Mouse (Mus musculus): ENCODE measurements at regions not wholly inside any gene's neighbourhood (a gene's known extent, or its start where the extent isn't known, plus 50 kb on each side); places are given as distances from the start of the nearest gene placed in this dataset.
A peak's percentile ranks its signal among the peaks of the same experiment; 100 is the strongest.

GRCm38 (mm10) chr4:9125236-9125963 is 886.6 kb upstream of the Car8 start:
- Histone ChIP-seq H3K4me3 (replicated peaks) (no peak overlapping the region), H3K9ac (no peak overlapping the region), H3K27me3 (no peaks in the 10 kb centered on the region), H3K27ac (no peak overlapping the region), H3K9me3 (no peaks in the 10 kb centered on the region), H3K4me1 (no peaks in the 10 kb centered on the region; the same call in 1 of the 2 replicates), H3K36me3 (replicated peaks) (no peaks in the 10 kb centered on the region), H3K4me2 (no peak overlapping the region)
- peak; percentile 51; the same call in 1 of the 2 replicates for ATAC-seq (ENCODE audit: low FRiP score)
- 36% methylated on average over 11 of the region's 11 CpGs for WGBS

GRCm38 (mm10) chr4:9124586-9125232 is 885.9 kb upstream of the Car8 start:
- no peak for ATAC-seq (ENCODE audit: low FRiP score)
- Histone ChIP-seq H3K4me2 (no peak overlapping the region), H3K4me1 (no peaks in the 10 kb centered on the region; the same call in 1 of the 2 replicates), H3K36me3 (replicated peaks) (no peaks in the 10 kb centered on the region), H3K27me3 (no peaks in the 10 kb centered on the region), H3K4me3 (replicated peaks) (no peak overlapping the region), H3K9me3 (no peaks in the 10 kb centered on the region), H3K27ac (no peak overlapping the region), H3K9ac (no peak overlapping the region)
- WGBS = 90% methylated on average over 4 of the region's 4 CpGs

- 67% methylated on average over 5 of the region's 5 CpGs for WGBS
- Histone ChIP-seq H3K36me3 (replicated peaks) (no peaks in the 10 kb centered on the region), H3K9me3 (no peaks in the 10 kb centered on the region), H3K4me3 (replicated peaks) (no peak overlapping the region), H3K4me1 (no peaks in the 10 kb centered on the region; the same call in 1 of the 2 replicates), H3K4me2 (no peak overlapping the region), H3K27me3 (no peaks in the 10 kb centered on the region), H3K27ac (no peak overlapping the region), H3K9ac (no peak overlapping the region)
- no peak for ATAC-seq (ENCODE audit: low FRiP score)
These were observed 885.3 kb upstream of the Car8 start for GRCm38 (mm10) chr4:9124109-9124508.

- no peak overlapping the region for H3K4me3 ChIP-seq (replicated peaks)
- H3K9me3 ChIP-seq = no peaks in the 10 kb centered on the region
- H3K27me3 ChIP-seq = no peaks in the 10 kb centered on the region
- H3K36me3 ChIP-seq (replicated peaks) = no peaks in the 10 kb centered on the region
- no peak overlapping the region for H3K9ac ChIP-seq
- 75% methylated on average over 9 of the region's 9 CpGs for whole genome bisulfite sequencing
- H3K4me2 ChIP-seq = no peak overlapping the region
- no peak for ATAC-seq (ENCODE audit: low FRiP score)
- H3K4me1 ChIP-seq = peaks cover under 1% of the 10 kb centered on the region
- no peak overlapping the region for H3K27ac ChIP-seq
These were observed 884.7 kb upstream of the Car8 start for GRCm38 (mm10) chr4:9123396-9124031.

GRCm38 (mm10) chr4:9122639-9123286 is 883.9 kb upstream of the Car8 start:
- 81% methylated on average over 10 of the region's 10 CpGs for WGBS
- ATAC-seq (ENCODE audit: low FRiP score) = no peak

GRCm38 (mm10) chr4:9116955-9117647 is 878.3 kb upstream of the Car8 start:
- H3K36me3 ChIP-seq (replicated peaks) = no peaks in the 10 kb centered on the region
- WGBS = 27% methylated on average over 4 of the region's 4 CpGs
- no peak overlapping the region for H3K27ac ChIP-seq
- peaks cover 18% of the 10 kb centered on the region for H3K4me1 ChIP-seq
- H3K4me2 ChIP-seq = no peak overlapping the region
- peaks cover 8% of the 10 kb centered on the region; the same call in 1 of the 2 replicates for H3K27me3 ChIP-seq
- no peak overlapping the region for H3K4me3 ChIP-seq (replicated peaks)
- H3K9me3 ChIP-seq = no peaks in the 10 kb centered on the region
- peak; percentile 49; the same call in 1 of the 2 replicates for ATAC-seq (ENCODE audit: low FRiP score)
- no peak overlapping the region for H3K9ac ChIP-seq

More at GRCm38 (mm10) chr4:9122639-9123286, 883.9 kb upstream of the Car8 start:
- Histone ChIP-seq H3K9ac (no peak overlapping the region), H3K4me2 (no peak overlapping the region), H3K27me3 (no peaks in the 10 kb centered on the region), H3K27ac (no peak overlapping the region), H3K4me3 (replicated peaks) (no peak overlapping the region), H3K36me3 (replicated peaks) (no peaks in the 10 kb centered on the region), H3K9me3 (no peaks in the 10 kb centered on the region), H3K4me1 (peaks cover 8% of the 10 kb centered on the region)

- peaks cover 18% of the 10 kb centered on the region for H3K4me1 ChIP-seq
- H3K9ac ChIP-seq = no peak overlapping the region
- 28% methylated on average over 7 of the region's 7 CpGs for WGBS
- H3K27ac ChIP-seq = no peak overlapping the region
- H3K36me3 ChIP-seq (replicated peaks) = no peaks in the 10 kb centered on the region
- H3K4me3 ChIP-seq (replicated peaks) = no peak overlapping the region
- ATAC-seq (ENCODE audit: low FRiP score) = no peak
- no peaks in the 10 kb centered on the region for H3K9me3 ChIP-seq
- no peak overlapping the region for H3K4me2 ChIP-seq
- H3K27me3 ChIP-seq = peaks cover 8% of the 10 kb centered on the region; the same call in 1 of the 2 replicates
These were observed 877.0 kb upstream of the Car8 start for GRCm38 (mm10) chr4:9115874-9116273.

GRCm38 (mm10) chr4:9113982-9114381 is 875.1 kb upstream of the Car8 start:
- no peak overlapping the region for H3K9ac ChIP-seq
- H3K36me3 ChIP-seq (replicated peaks) = no peaks in the 10 kb centered on the region
- H3K4me3 ChIP-seq (replicated peaks) = no peak overlapping the region
- no peak overlapping the region for H3K27ac ChIP-seq
- 95% methylated on average over 5 of the region's 5 CpGs for WGBS
- H3K27me3 ChIP-seq = peaks cover 8% of the 10 kb centered on the region; the same call in 1 of the 2 replicates
- no peaks in the 10 kb centered on the region for H3K9me3 ChIP-seq
- no peak overlapping the region for H3K4me2 ChIP-seq
- peaks cover 18% of the 10 kb centered on the region for H3K4me1 ChIP-seq
- ATAC-seq (ENCODE audit: low FRiP score) = no peak

- Histone ChIP-seq H3K4me2 (no peak overlapping the region), H3K4me3 (replicated peaks) (no peak overlapping the region), H3K4me1 (no peaks in the 10 kb centered on the region), H3K27me3 (peaks cover 6% of the 10 kb centered on the region; the same call in 1 of the 2 replicates), H3K27ac (no peak overlapping the region), H3K9me3 (no peaks in the 10 kb centered on the region), H3K36me3 (replicated peaks) (no peaks in the 10 kb centered on the region), H3K9ac (no peak overlapping the region)
- no peak for ATAC-seq (ENCODE audit: low FRiP score)
- WGBS = 88% methylated on average over 7 of the region's 7 CpGs
These were observed 871.5 kb upstream of the Car8 start for GRCm38 (mm10) chr4:9110355-9110754.

GRCm38 (mm10) chr4:9107295-9107694 is 868.5 kb upstream of the Car8 start:
- Histone ChIP-seq H3K9ac (no peak overlapping the region), H3K27ac (no peak overlapping the region), H3K27me3 (no peaks in the 10 kb centered on the region), H3K4me3 (replicated peaks) (no peak overlapping the region), H3K4me2 (no peak overlapping the region), H3K4me1 (no peaks in the 10 kb centered on the region), H3K9me3 (peaks cover 5% of the 10 kb centered on the region; the same call in 1 of the 2 replicates), H3K36me3 (replicated peaks) (no peaks in the 10 kb centered on the region)
- no peak for ATAC-seq (ENCODE audit: low FRiP score)
- 85% methylated on average over 14 of the region's 14 CpGs for WGBS

GRCm38 (mm10) chr4:9106778-9107177 is 867.9 kb upstream of the Car8 start:
- peaks cover 5% of the 10 kb centered on the region; the same call in 1 of the 2 replicates for H3K9me3 ChIP-seq
- H3K27ac ChIP-seq = no peak overlapping the region
- WGBS = 90% methylated on average over 9 of the region's 9 CpGs
- ATAC-seq (ENCODE audit: low FRiP score) = no peak
- no peaks in the 10 kb centered on the region for H3K36me3 ChIP-seq (replicated peaks)
- no peaks in the 10 kb centered on the region for H3K27me3 ChIP-seq
- no peak overlapping the region for H3K9ac ChIP-seq
- H3K4me2 ChIP-seq = no peak overlapping the region
- H3K4me1 ChIP-seq = no peaks in the 10 kb centered on the region
- H3K4me3 ChIP-seq (replicated peaks) = no peak overlapping the region

All from forebrain, embryonic 12.5 days (tissue).